Mouse (Mus musculus) CH12.LX (cell line): ENCODE results near the gene AW146154. TPM values are rescaled to one million over a fixed set of nuclear protein-coding genes. Genes with fewer than 3 reads are reported as not detected.

ENCODE experiments used
- DNase-seq: peaks from one replicate; pipeline ENCODE4 v3.0.0-alpha.2; 2013; ENCODE audit errors: extremely low read depth
- H3K27ac ChIP-seq: 2 replicates; pipeline ENCODE4 v1.5.1; 2012; ENCODE audit warnings: low read depth, mild to moderate bottlenecking, control low read depth, moderate library complexity; ENCODE audit not compliant: insufficient read depth
- H3K27me3 ChIP-seq: replicated peaks from 2 replicates; pipeline ENCODE3; 2012; ENCODE audit warnings: inconsistent platforms
- H3K36me3 ChIP-seq, 2 experiments: replicated peaks in 1 of 2; 2 replicates each; pipeline versions ENCODE3 to v1.6.1; 2012; ENCODE audit warnings: inconsistent platforms in 1 of 2, low read length in 1 of 2, mild to moderate bottlenecking in 1 of 2, mixed read lengths in 1 of 2, moderate library complexity in 1 of 2; ENCODE audit not compliant: control insufficient read depth in 1 of 2, insufficient read depth in 1 of 2
- H3K4me1 ChIP-seq, 2 experiments: 2 replicates each; pipeline ENCODE4 v1.6.1; 2012; ENCODE audit warnings: inconsistent platforms in 1 of 2, moderate library complexity in 1 of 2; ENCODE audit not compliant: insufficient read depth in 2 of 2, control insufficient read depth in 1 of 2
- H3K4me2 ChIP-seq: 2 replicates; pipeline ENCODE4 v1.6.1; 2012; ENCODE audit warnings: low read depth, mild to moderate bottlenecking, control low read depth; ENCODE audit not compliant: poor library complexity, insufficient read depth, severe bottlenecking
- H3K4me3 ChIP-seq, 3 experiments: fragments of 150-350 bp in 1 of 3; sonication (generic) in 1 of 3; replicated peaks in 1 of 3; 2 replicates each; pipeline versions ENCODE3 to v1.5.1; 2011 to 2012; ENCODE audit warnings: low read depth in 2 of 3, low read length in 2 of 3, mild to moderate bottlenecking in 2 of 3, moderate library complexity in 2 of 3, control low read depth in 1 of 3, improper control_type of control experiment in 1 of 3, inconsistent platforms in 1 of 3, mixed read lengths in 1 of 3; ENCODE audit not compliant: poor library complexity in 1 of 3
- H3K79me2 ChIP-seq: replicated peaks from 2 replicates; pipeline ENCODE4 v1.6.1; 2012; ENCODE audit warnings: mild to moderate bottlenecking, moderate library complexity; ENCODE audit not compliant: control insufficient read depth, poor library complexity, insufficient read depth, severe bottlenecking; ENCODE audit errors: extremely low read depth
- H3K9ac ChIP-seq: 2 replicates; pipeline ENCODE4 v1.6.1; 2012; ENCODE audit warnings: low read depth, mild to moderate bottlenecking, control low read depth, moderate library complexity; ENCODE audit not compliant: insufficient read depth
- H3K9me3 ChIP-seq: replicated peaks from 2 replicates; pipeline ENCODE3; 2012; ENCODE audit warnings: low read length, inconsistent platforms, mixed read lengths
- BHLHE40 ChIP-seq: IDR thresholded peaks from 2 replicates; pipeline ENCODE4 v1.6.1; 2011; ENCODE audit warnings: mild to moderate bottlenecking, low read depth, low read length, improper control_type of control experiment
- CHD2 ChIP-seq: IDR thresholded peaks from 2 replicates; pipeline ENCODE4 v1.6.1; 2011; ENCODE audit warnings: low read length, improper control_type of control experiment
- CTCF ChIP-seq, 2 experiments: IDR thresholded peaks in 1 of 2; conservative IDR thresholded peaks in 1 of 2; 2 replicates each; pipeline ENCODE4 v1.5.1; 2011 to 2012; ENCODE audit warnings: low read depth in 2 of 2, low read length in 2 of 2, improper control_type of control experiment in 1 of 2, inconsistent platforms in 1 of 2, mild to moderate bottlenecking in 1 of 2, moderate library complexity in 1 of 2
- E2F4 ChIP-seq: IDR thresholded peaks from 2 replicates; pipeline ENCODE4 v1.6.1; 2011; ENCODE audit warnings: low read depth, low read length, improper control_type of control experiment; ENCODE audit not compliant: insufficient replicate concordance
- ELF1 ChIP-seq: IDR thresholded peaks from 2 replicates; pipeline ENCODE4 v1.6.1; 2014; ENCODE audit warnings: low read depth, mild to moderate bottlenecking, inconsistent platforms, low read length, improper control_type of control experiment
- EP300 ChIP-seq: IDR thresholded peaks from 2 replicates; pipeline ENCODE4 v1.6.1; 2011; ENCODE audit warnings: low read length, improper control_type of control experiment
- GABPA ChIP-seq: IDR thresholded peaks from 2 replicates; pipeline ENCODE4 v1.6.1; 2012; ENCODE audit warnings: low read depth, low read length, improper control_type of control experiment, inconsistent platforms; ENCODE audit not compliant: insufficient replicate concordance
- IRF4 ChIP-seq: IDR thresholded peaks from 2 replicates; pipeline ENCODE4 v1.6.1; 2014; ENCODE audit warnings: low read depth, mild to moderate bottlenecking, inconsistent platforms, low read length, improper control_type of control experiment
- JUN ChIP-seq: IDR thresholded peaks from 2 replicates; pipeline ENCODE4 v1.6.1; 2011; ENCODE audit warnings: low read depth, mild to moderate bottlenecking, low read length, improper control_type of control experiment, moderate library complexity; ENCODE audit not compliant: insufficient read depth
- JUND ChIP-seq: conservative IDR thresholded peaks from 2 replicates; pipeline ENCODE4 v1.6.1; 2011; ENCODE audit warnings: low read depth, low read length, improper control_type of control experiment
- MAX ChIP-seq: IDR thresholded peaks from 2 replicates; pipeline ENCODE4 v1.6.1; 2011; ENCODE audit warnings: low read length, improper control_type of control experiment
- MAZ ChIP-seq: IDR thresholded peaks from 2 replicates; pipeline ENCODE4 v1.6.1; 2012; ENCODE audit warnings: low read depth, mild to moderate bottlenecking, inconsistent platforms, low read length, improper control_type of control experiment, moderate library complexity
- NELFE ChIP-seq: IDR thresholded peaks from 2 replicates; pipeline ENCODE4 v1.6.1; 2011; ENCODE audit warnings: low read depth, low read length, improper control_type of control experiment
- RAD21 ChIP-seq: IDR thresholded peaks from 2 replicates; pipeline ENCODE4 v1.6.1; 2011; ENCODE audit warnings: low read depth, mild to moderate bottlenecking, low read length, improper control_type of control experiment, moderate library complexity
- SMC3 ChIP-seq: IDR thresholded peaks from 2 replicates; pipeline ENCODE4 v1.6.1; 2011; ENCODE audit warnings: low read depth, low read length, improper control_type of control experiment
- TBP ChIP-seq: conservative IDR thresholded peaks from 2 replicates; pipeline ENCODE4 v1.6.1; 2011; ENCODE audit warnings: low read depth, low read length, improper control_type of control experiment
- UBTF ChIP-seq: IDR thresholded peaks from 2 replicates; pipeline ENCODE4 v1.6.1; 2012; ENCODE audit warnings: low read depth, mild to moderate bottlenecking, inconsistent platforms, low read length, improper control_type of control experiment, moderate library complexity
- USF1 ChIP-seq: IDR thresholded peaks from 2 replicates; pipeline ENCODE4 v1.6.1; 2014; ENCODE audit warnings: low read depth, mild to moderate bottlenecking, inconsistent platforms, low read length, improper control_type of control experiment
- USF2 ChIP-seq: conservative IDR thresholded peaks from 2 replicates; pipeline ENCODE4 v1.6.1; 2011; ENCODE audit warnings: low read depth, low read length, improper control_type of control experiment
- ZC3H11A ChIP-seq: IDR thresholded peaks from 2 replicates; pipeline ENCODE4 v1.6.1; 2012; ENCODE audit warnings: low read depth, mild to moderate bottlenecking, inconsistent platforms, low read length, improper control_type of control experiment
- dilution Hi-C: fragments of 300-500 bp; cut with MboI; formaldehyde crosslinking; loops from 2 replicates; pipeline ENCODE4 v1.14.3; 2020; ENCODE audit warnings: low sequenced_read_pairs; ENCODE audit not compliant: extremely low pct_unique_long_range_greater_than_20kb, extremely low pct_ligation_motif_present
- in situ Hi-C: fragments of 300-500 bp; cut with MboI; formaldehyde crosslinking; loops from 3 replicates; pipeline ENCODE4 v1.14.3; 2019; ENCODE audit warnings: low sequenced_read_pairs, low pct_ligation_motif_present, low pct_unique_long_range_greater_than_20kb, mixed read lengths
- polyA plus RNA-seq: library from polyadenylated mRNA; unstranded; fragments of >175 nt; gene quantifications from 2 replicates; pipeline ENCODE4 v1.2.1, GENCODE M21; 2012; ENCODE audit warnings: low read depth; ENCODE audit not compliant: insufficient read length
- total RNA-seq, 2 experiments: library from RNA; depleted of rRNA; stranded (reverse); fragments of 300-350 nt in 1 of 2; fragments of >200 nt in 1 of 2; gene quantifications; 2 replicates each; pipeline ENCODE4 v1.2.3; 2012 to 2014

AW146154 gene
- total and polyA plus RNA-seq, 3 experiments, result 4.4 to 10.0 (median 6.4) TPM

DNA sequence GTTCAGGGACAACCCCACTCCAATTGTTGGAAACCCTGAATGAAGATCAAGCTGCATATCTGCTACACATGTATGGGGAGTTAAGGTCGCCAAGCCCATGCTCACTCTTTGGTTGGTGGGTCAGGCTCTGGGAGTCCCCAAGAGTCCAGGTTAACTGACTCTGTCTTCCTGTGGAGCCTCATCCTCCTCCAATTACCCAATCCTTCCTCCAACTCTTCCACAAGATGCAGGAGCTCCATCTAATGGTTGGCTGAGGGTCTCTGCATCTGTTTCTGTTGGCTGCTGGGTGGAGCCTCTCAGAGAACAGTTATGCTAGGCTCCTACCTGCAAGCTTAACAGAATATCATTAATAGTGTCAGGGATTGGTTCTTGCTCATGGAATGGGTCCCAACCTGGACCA lies 2.7 kb upstream of the AW146154 start:
- H3K9me3 ChIP-seq, result no peaks in the 10 kb centered on the region
- TF ChIP-seq CTCF (conservative IDR thresholded peaks at IDR 0.05 in 1 of 2, IDR thresholded peaks at IDR 0.05 in 1 of 2; ENCODE audit: low read depth in 2 of 2, low read length in 2 of 2), result peak in 1 of 2 experiments; percentile 63; a peak in 2 of 4 replicates
- no peak for TF ChIP-seq NELFE
- peak; percentile 27; the same call in 1 of the 2 replicates for TF ChIP-seq SMC3
- TF ChIP-seq JUN, result no peak
- TF ChIP-seq GABPA, result no peak
- TF ChIP-seq E2F4, result no peak
- no peak for TF ChIP-seq MAX
- TF ChIP-seq USF1, result no peak
- peak; percentile 63 for TF ChIP-seq RAD21
- no peak for TF ChIP-seq ELF1
- no peak for TF ChIP-seq USF2
- TF ChIP-seq BHLHE40, result no peak
- TF ChIP-seq EP300, result no peak
- no peak for TF ChIP-seq CHD2
- no peak for TF ChIP-seq UBTF
- TF ChIP-seq TBP, result no peak
- no peak for TF ChIP-seq MAZ
- no peak for TF ChIP-seq ZC3H11A
- TF ChIP-seq JUND, result no peak
- no peaks in the 10 kb centered on the region for H3K36me3 ChIP-seq
- no peak overlapping the region for H3K9ac ChIP-seq
- peaks cover 13% of the 10 kb centered on the region for H3K27me3 ChIP-seq
- peak; percentile 20 for DNase-seq
- H3K79me2 ChIP-seq, result peaks cover 5% of the 10 kb centered on the region
- in situ Hi-C loops, result loop anchor here (25.0 kb wide), 1 partner anchor 165 kb away; no protein-coding TSS in a partner anchor
- dilution Hi-C loops, result no loop called here
- H3K4me2 ChIP-seq, result no peak overlapping the region
- no peak overlapping the region for H3K4me3 ChIP-seq
- H3K27ac ChIP-seq, result no peak overlapping the region
- peaks cover 0 to 12% of the 10 kb centered on the region in 2 experiments; a peak in 2 of 4 replicates for H3K4me1 ChIP-seq

GRCm38 (mm10) chr7:41500151-41500934 lies 653 bp upstream of the AW146154 start:
- H3K36me3 ChIP-seq, result peaks cover 0 to 2% of the 10 kb centered on the region in 2 experiments
- H3K4me2 ChIP-seq, result peak overlapping the region; percentile 85
- H3K9me3 ChIP-seq, result no peaks in the 10 kb centered on the region
- in situ Hi-C loops, result loop anchor here (25.0 kb wide), 1 partner anchor 163 kb away; no protein-coding TSS in a partner anchor
- peaks cover 13% of the 10 kb centered on the region for H3K27me3 ChIP-seq
- H3K27ac ChIP-seq, result no peak overlapping the region
- H3K4me3 ChIP-seq, result peak overlapping the region; percentile 68 to 83 (median 77)
- peak; percentile 26; the same call in 1 of the 2 replicates for TF ChIP-seq SMC3
- TF ChIP-seq NELFE, result no peak
- TF ChIP-seq CHD2, result peak; percentile 55; the same call in 1 of the 2 replicates
- 0 out of 2 replicates have a peak, but pooled peaks have one; percentile 5 for TF ChIP-seq IRF4
- TF ChIP-seq MAX, result no peak
- TF ChIP-seq BHLHE40, result 0 out of 2 replicates have a peak, but pooled peaks have one; percentile 17
- TF ChIP-seq CTCF (conservative IDR thresholded peaks at IDR 0.05 in 1 of 2, IDR thresholded peaks at IDR 0.05 in 1 of 2; ENCODE audit: low read depth in 2 of 2, low read length in 2 of 2), result peak in 1 of 2 experiments; percentile 66; a peak in 2 of 4 replicates
- TF ChIP-seq RAD21, result peak; percentile 17
- H3K4me1 ChIP-seq, result peaks cover 0 to 12% of the 10 kb centered on the region in 2 experiments; a peak in 2 of 4 replicates
- dilution Hi-C loops, result no loop called here
- peak overlapping the region; percentile 63 for H3K9ac ChIP-seq
- H3K79me2 ChIP-seq, result peaks cover 6% of the 10 kb centered on the region
- peak; percentile 62 for DNase-seq
